Mouse (Mus musculus) heart, postnatal 0 days (tissue): Measurements from ENCODE around the gene Itpripl1. TPM values are rescaled to one million over a fixed set of nuclear protein-coding genes. Genes with fewer than 3 reads are reported as not detected.

ENCODE experiments used
- ATAC-seq: fragments of 200-750 bp; cut with Nextera tagmentation; 2 replicates; pipeline ENCODE4 v1.8.0; 2017; ENCODE audit warnings: low read depth, moderate number of reproducible peaks, moderate library complexity; ENCODE audit not compliant: insufficient read depth
- DNase-seq: peaks from one replicate; pipeline ENCODE4 v3.0.0-alpha.2; 2016; ENCODE audit warnings: low spot score
- H3K27ac ChIP-seq: fragments of 300-500 bp; sonication (generic); 2 replicates; pipeline ENCODE4 v1.5.1; 2014; ENCODE audit warnings: low read depth, mild to moderate bottlenecking
- H3K27me3 ChIP-seq: fragments of 300-500 bp; sonication (generic); 2 replicates; pipeline ENCODE4 v1.6.1; 2014; ENCODE audit warnings: low read length, mixed read lengths; ENCODE audit not compliant: control insufficient read depth, insufficient read depth
- H3K36me3 ChIP-seq: fragments of 300-500 bp; sonication (generic); replicated peaks from 2 replicates; pipeline ENCODE4 v1.6.1; 2014; ENCODE audit warnings: low read length, mixed read lengths; ENCODE audit not compliant: control insufficient read depth, insufficient read depth
- H3K4me1 ChIP-seq: fragments of 300-500 bp; sonication (generic); 2 replicates; pipeline ENCODE4 v1.6.1; 2014; ENCODE audit warnings: antibody characterized with exemption; ENCODE audit not compliant: control insufficient read depth, insufficient read depth
- H3K4me2 ChIP-seq: fragments of 300-500 bp; sonication (generic); 2 replicates; pipeline ENCODE4 v1.6.1; 2014; ENCODE audit warnings: low read depth, mild to moderate bottlenecking, low read length, moderate library complexity
- H3K4me3 ChIP-seq: fragments of 300-500 bp; sonication (generic); 2 replicates; pipeline ENCODE4 v1.5.1; 2014; ENCODE audit warnings: low read depth, low read length
- H3K9ac ChIP-seq: fragments of 300-500 bp; sonication (generic); replicated peaks from 2 replicates; pipeline ENCODE4 v1.6.1; 2014; ENCODE audit warnings: low read depth, low read length, mixed read lengths
- H3K9me3 ChIP-seq: fragments of 300-500 bp; sonication (generic); replicated peaks from 2 replicates; pipeline ENCODE4 v1.6.1; 2016; ENCODE audit warnings: low read length; ENCODE audit not compliant: control insufficient read depth
- CTCF ChIP-seq: IDR thresholded peaks from 2 replicates; pipeline ENCODE4 v1.5.1; 2016; ENCODE audit warnings: antibody characterized with exemption, control low read depth, low read depth
- EP300 ChIP-seq: IDR thresholded peaks from 2 replicates; pipeline ENCODE4 v1.6.1; 2016; ENCODE audit warnings: antibody characterized with exemption, low read depth
- WGBS: fragments of 180-500 bp; shearing (Covaris S2); extraction: QIAGEN DNeasy Blood & Tissue Kit; methylation state at CpG from one replicate; pipeline ENCODE4 v1.1.7; 2014; 5-methylcytosine and 5-hydroxymethylcytosine counted together
- polyA plus RNA-seq: library from polyadenylated mRNA; unstranded; fragments of >200 nt; fragmentation: Nextera tagmentation; extraction: Ambion mirVana; gene quantifications from 2 replicates; pipeline ENCODE4 v1.2.1, GENCODE M21; 2015
- total RNA-seq: library from RNA; depleted of rRNA; stranded (reverse); fragments of >200 nt; gene quantifications from 2 replicates; pipeline ENCODE4 v1.2.3, GENCODE M21; 2014; ENCODE audit warnings: low replicate concordance

Gene Itpripl1
- total and polyA plus RNA-seq, 2 experiments from 2014 or later, result 10.2 to 13.6 TPM

DNA sequence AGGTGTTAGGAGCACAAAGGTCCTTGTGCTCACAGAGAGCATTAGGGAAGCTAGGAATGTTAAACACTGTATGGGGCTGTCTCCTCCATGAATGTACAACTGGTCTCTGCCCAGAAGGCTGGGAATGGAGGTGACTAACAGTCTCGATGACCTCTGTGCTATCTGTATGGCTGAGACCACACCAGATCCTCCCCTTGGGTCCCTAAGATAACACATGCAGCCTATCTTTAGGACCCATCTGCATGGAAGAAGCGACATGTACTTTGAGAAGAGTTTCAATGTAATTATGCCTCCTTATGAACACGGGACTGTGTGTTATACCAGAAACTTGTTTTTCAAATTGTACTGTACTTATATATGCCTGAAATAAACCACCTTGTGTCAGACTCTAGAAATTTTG, 2.5 kb upstream of the Itpripl1 start:
- no peaks in the 10 kb centered on the region; the same call in 1 of the 2 replicates for H3K9me3 ChIP-seq
- DNase-seq (no peak), ATAC-seq (no peak)
- H3K4me1 ChIP-seq, result no peaks in the 10 kb centered on the region; the same call in 1 of the 2 replicates
- WGBS, result 71% methylated on average over 3 of the region's 3 CpGs
- no peak overlapping the region for H3K4me2 ChIP-seq
- H3K4me3 ChIP-seq, result no peak overlapping the region
- TF ChIP-seq CTCF (no peak), EP300 (no peak)
- peaks cover 8% of the 10 kb centered on the region; the same call in 1 of the 2 replicates for H3K36me3 ChIP-seq
- H3K9ac ChIP-seq, result no peak overlapping the region
- no peak overlapping the region for H3K27ac ChIP-seq
- H3K27me3 ChIP-seq, result no peaks in the 10 kb centered on the region

DNA sequence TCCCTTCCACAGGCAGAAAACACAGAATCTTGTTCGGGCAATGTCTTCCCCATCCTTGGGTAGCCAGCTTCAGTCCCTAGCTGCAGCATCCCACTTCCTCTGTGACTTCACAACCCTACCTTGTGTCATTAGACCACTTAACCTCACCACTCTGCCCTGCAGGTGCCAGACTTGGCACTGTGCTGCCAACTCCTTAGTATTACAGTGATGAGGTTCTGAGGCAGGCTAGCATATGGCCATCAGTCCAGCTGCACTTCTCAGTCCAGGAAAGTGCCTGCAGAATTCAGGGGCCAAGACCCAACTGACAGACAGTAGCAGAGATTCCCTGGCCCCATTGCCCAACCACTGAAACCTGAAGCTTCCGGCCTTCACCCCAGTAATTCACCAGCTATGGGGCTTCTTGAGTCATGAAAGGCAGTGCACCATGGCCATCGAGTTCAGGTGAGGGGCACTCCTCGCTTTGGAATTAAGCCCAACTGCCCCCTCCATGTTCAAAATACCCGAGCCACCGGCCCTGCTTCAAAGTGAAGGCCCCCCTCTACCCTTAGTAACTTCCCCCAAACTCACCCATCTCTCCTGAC, 575 bp downstream of the Itpripl1 start:
- no peak overlapping the region for H3K27ac ChIP-seq
- H3K4me3 ChIP-seq, result peak overlapping the region; percentile 55
- no peaks in the 10 kb centered on the region; the same call in 1 of the 2 replicates for H3K4me1 ChIP-seq
- peaks cover 8% of the 10 kb centered on the region for H3K36me3 ChIP-seq
- no peaks in the 10 kb centered on the region for H3K27me3 ChIP-seq
- WGBS, result 11% methylated on average over 6 of the region's 6 CpGs
- TF ChIP-seq CTCF (no peak), EP300 (no peak)
- no peaks in the 10 kb centered on the region for H3K9me3 ChIP-seq
- peak overlapping the region; percentile 64 for H3K4me2 ChIP-seq
- DNase-seq (no peak), ATAC-seq (no peak)
- peak overlapping the region; percentile 45 for H3K9ac ChIP-seq

DNA sequence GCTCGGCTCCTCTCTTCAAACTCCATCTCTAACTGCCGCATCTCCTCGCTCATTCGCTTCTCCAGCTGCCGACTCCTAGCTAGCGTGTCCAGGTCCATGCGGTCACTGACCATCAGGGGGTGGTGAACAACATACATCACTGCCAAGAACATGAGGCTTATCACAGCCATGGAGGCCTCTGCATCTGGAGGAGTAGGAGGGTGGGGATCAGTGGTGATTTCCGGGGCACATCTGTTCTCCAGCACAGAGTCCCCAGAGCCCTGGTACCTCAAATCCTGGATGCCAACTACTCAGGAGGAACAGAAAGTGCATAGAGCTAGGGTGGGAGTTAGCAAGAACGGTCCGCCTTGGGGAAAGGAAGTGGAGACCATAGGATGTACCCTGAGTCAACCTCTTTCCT, 1.2 kb downstream of the Itpripl1 start:
- Histone ChIP-seq H3K9ac (0 out of 2 replicates have a peak overlapping the region, but pooled peaks have one; percentile 0), H3K36me3 (peaks cover 8% of the 10 kb centered on the region), H3K27me3 (no peaks in the 10 kb centered on the region), H3K4me1 (peaks cover 3% of the 10 kb centered on the region; the same call in 1 of the 2 replicates), H3K27ac (no peak overlapping the region), H3K4me2 (peak overlapping the region; percentile 64), H3K4me3 (peak overlapping the region; percentile 55), H3K9me3 (no peaks in the 10 kb centered on the region)
- WGBS, result 80% methylated on average over 10 of the region's 10 CpGs
- ATAC-seq (0 out of 2 replicates have a peak, but pooled peaks have one; percentile 37), DNase-seq (no peak)
- no peak for TF ChIP-seq EP300
- TF ChIP-seq CTCF, result no peak

DNA sequence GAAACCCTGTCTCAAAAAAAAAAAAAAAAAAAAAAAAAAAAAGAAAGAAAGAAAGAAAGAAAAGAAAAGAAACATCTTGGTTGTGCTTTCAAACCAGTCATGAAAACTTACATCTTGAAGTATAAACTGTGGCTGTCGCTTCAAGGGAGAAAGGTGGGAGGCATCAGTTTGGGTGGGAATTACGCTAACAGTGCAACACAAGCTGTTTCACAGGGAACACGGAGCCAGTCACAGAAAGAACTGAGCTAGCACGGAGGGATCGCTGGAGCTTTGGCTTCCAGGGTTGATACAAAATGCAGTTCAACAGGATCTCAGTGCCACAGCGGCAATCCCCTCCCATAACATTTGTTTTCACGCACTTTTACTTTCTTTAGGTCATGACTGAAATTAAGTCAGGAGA, 3.2 kb downstream of the Itpripl1 start:
- H3K4me3 ChIP-seq, result no peak overlapping the region
- peaks cover 8% of the 10 kb centered on the region for H3K36me3 ChIP-seq
- peaks cover 11% of the 10 kb centered on the region; the same call in 1 of the 2 replicates for H3K4me1 ChIP-seq
- H3K9me3 ChIP-seq, result no peaks in the 10 kb centered on the region
- no peaks in the 10 kb centered on the region for H3K27me3 ChIP-seq
- no peak overlapping the region for H3K4me2 ChIP-seq
- H3K9ac ChIP-seq, result no peak overlapping the region
- 89% methylated on average over 7 of the region's 7 CpGs for WGBS
- DNase-seq (no peak), ATAC-seq (no peak)
- H3K27ac ChIP-seq, result no peak overlapping the region
- TF ChIP-seq EP300 (no peak), CTCF (no peak)

DNA sequence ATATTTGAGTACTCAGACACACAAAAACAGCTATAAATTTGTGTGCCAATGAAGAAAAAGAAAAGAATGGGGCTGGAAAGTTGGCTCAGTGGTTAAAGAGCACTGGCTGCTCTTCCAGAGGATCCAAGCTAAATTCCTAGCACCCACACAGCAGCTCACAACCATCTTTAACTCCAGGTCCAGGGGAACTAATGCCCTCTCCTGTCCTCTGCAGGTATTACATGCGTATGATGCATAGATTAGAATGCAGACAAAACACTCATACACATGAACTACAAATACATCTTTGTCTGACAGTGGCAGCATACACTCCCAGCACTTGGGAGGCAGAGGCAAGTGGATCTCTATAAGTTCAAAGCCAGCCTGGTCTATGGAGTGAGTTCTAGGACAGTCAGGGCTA, 3.6 kb downstream of the Itpripl1 start:
- Histone ChIP-seq H3K9ac (no peak overlapping the region), H3K4me3 (no peak overlapping the region), H3K4me1 (peaks cover 11% of the 10 kb centered on the region; the same call in 1 of the 2 replicates), H3K36me3 (peaks cover 8% of the 10 kb centered on the region), H3K9me3 (no peaks in the 10 kb centered on the region), H3K27ac (no peak overlapping the region), H3K27me3 (no peaks in the 10 kb centered on the region), H3K4me2 (no peak overlapping the region)
- ATAC-seq, result no peak
- 95% methylated on average over 1 of the region's 1 CpGs for WGBS
- no peak for TF ChIP-seq CTCF
- TF ChIP-seq EP300, result no peak
- DNase-seq, result no peak

DNA sequence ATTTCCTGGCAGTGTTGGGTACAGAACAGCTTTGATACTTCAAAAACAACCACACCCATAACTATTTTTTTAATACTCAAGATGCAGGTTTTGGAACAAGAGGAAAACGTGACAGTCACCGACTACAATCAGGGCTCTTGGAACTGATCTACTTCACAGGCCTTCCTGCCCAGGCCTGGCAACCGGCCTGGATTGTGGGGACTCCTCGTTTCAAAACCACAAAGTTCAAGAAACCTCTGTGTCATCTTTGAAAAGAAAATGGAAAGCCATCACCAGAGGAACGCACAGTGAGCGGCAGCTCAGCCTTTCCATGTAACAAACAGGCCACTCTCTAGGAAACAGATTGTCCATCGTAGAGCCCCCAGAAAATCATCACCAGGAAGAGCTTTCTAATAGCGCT, 4.1 kb downstream of the Itpripl1 start:
- ATAC-seq (no peak), DNase-seq (no peak)
- WGBS, result 71% methylated on average over 8 of the region's 8 CpGs
- Histone ChIP-seq H3K27me3 (no peaks in the 10 kb centered on the region), H3K9me3 (no peaks in the 10 kb centered on the region), H3K36me3 (peaks cover 8% of the 10 kb centered on the region), H3K9ac (no peak overlapping the region), H3K4me3 (no peak overlapping the region), H3K4me1 (peaks cover 11% of the 10 kb centered on the region; the same call in 1 of the 2 replicates), H3K27ac (no peak overlapping the region), H3K4me2 (no peak overlapping the region)
- TF ChIP-seq CTCF, result no peak
- TF ChIP-seq EP300, result no peak
